Mouse (Mus musculus) kidney, postnatal 0 days (tissue): Measurements from ENCODE around the gene Yars. TPM values are rescaled to one million over a fixed set of nuclear protein-coding genes. Genes with fewer than 3 reads are reported as not detected.

ENCODE experiments used
- ATAC-seq: fragments of 200-750 bp; cut with Nextera tagmentation; replicated peaks from 2 replicates; pipeline ENCODE4 v1.8.0; 2017; ENCODE audit warnings: low read depth, moderate number of reproducible peaks, moderate TSS enrichment, moderate library complexity; ENCODE audit not compliant: low FRiP score
- DNase-seq: peaks from one replicate; pipeline ENCODE4 v3.0.0-alpha.2; 2016; ENCODE audit warnings: low spot score
- H3K27ac ChIP-seq: fragments of 300-500 bp; sonication (generic); 2 replicates; pipeline ENCODE4 v1.5.1; 2014; ENCODE audit warnings: mild to moderate bottlenecking
- H3K27me3 ChIP-seq: fragments of 300-500 bp; sonication (generic); 2 replicates; pipeline ENCODE4 v1.6.1; 2014; ENCODE audit warnings: low read length, mixed read lengths; ENCODE audit not compliant: insufficient read depth
- H3K36me3 ChIP-seq: fragments of 300-500 bp; sonication (generic); 2 replicates; pipeline ENCODE4 v1.6.1; 2014; ENCODE audit warnings: low read length, mixed read lengths; ENCODE audit not compliant: insufficient read depth
- H3K4me1 ChIP-seq: fragments of 300-500 bp; sonication (generic); replicated peaks from 2 replicates; pipeline ENCODE4 v1.6.1; 2014; ENCODE audit warnings: antibody characterized with exemption, low read length, mixed read lengths; ENCODE audit not compliant: insufficient read depth
- H3K4me2 ChIP-seq: fragments of 300-500 bp; sonication (generic); 2 replicates; pipeline ENCODE4 v1.6.1; 2014; ENCODE audit warnings: mild to moderate bottlenecking, low read length, moderate library complexity, mixed read lengths
- H3K4me3 ChIP-seq: fragments of 300-500 bp; sonication (generic); replicated peaks from 2 replicates; pipeline ENCODE4 v1.5.1; 2014; ENCODE audit warnings: low read depth, low read length
- H3K9ac ChIP-seq: fragments of 300-500 bp; sonication (generic); 2 replicates; pipeline ENCODE4 v1.6.1; 2014; ENCODE audit warnings: low read depth, low read length
- H3K9me3 ChIP-seq: fragments of 300-500 bp; sonication (generic); replicated peaks from 2 replicates; pipeline ENCODE4 v1.6.1; 2016; ENCODE audit warnings: low read length, inconsistent platforms, mixed read lengths
- CTCF ChIP-seq: IDR thresholded peaks from 2 replicates; pipeline ENCODE4 v1.5.1; 2016; ENCODE audit warnings: antibody characterized with exemption, low read depth, mild to moderate bottlenecking, moderate library complexity
- WGBS: fragments of 180-500 bp; shearing (Covaris S2); extraction: QIAGEN DNeasy Blood & Tissue Kit; methylation state at CpG from one replicate; pipeline ENCODE4 v1.1.7; 2014; 5-methylcytosine and 5-hydroxymethylcytosine counted together
- polyA plus RNA-seq: library from polyadenylated mRNA; unstranded; fragments of >200 nt; fragmentation: Nextera tagmentation; extraction: Ambion mirVana; gene quantifications from 2 replicates; pipeline ENCODE4 v1.2.1, GENCODE M21; 2015

Yars gene
- polyA plus RNA-seq, 1 experiment from 2014 or later, result 48.9 TPM

DNA sequence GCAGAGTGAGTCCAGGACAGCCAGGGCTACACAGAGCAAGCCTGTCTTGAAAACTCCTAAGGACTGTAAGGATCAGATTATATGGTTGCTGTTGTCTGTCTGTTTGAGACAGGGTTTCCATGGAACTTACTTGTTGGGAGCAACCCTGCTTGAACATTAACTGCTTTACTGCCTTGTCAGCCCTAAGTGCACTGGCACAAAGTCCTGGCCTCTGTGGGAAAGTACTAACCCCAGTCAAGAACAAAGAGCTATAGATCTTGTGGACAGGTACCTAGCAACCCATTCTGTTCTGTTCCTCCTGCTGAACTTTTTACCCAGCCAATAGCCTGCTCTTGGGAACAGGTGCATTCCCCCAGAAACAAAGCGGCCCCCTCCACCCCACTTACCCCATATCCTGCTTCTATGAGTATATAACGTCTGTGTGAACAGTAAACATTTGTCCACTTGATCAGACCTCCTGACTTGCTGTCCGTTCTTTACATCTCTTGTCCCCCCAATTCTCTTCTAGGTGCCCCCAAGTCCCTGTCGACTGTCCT, 38.2 kb upstream of the Yars start:
- Histone ChIP-seq H3K4me2 (no peak overlapping the region), H3K4me1 (no peaks in the 10 kb centered on the region), H3K9me3 (no peaks in the 10 kb centered on the region), H3K27me3 (no peaks in the 10 kb centered on the region), H3K4me3 (no peak overlapping the region), H3K36me3 (peaks cover 33% of the 10 kb centered on the region), H3K27ac (peak overlapping the region; percentile 64; the same call in 1 of the 2 replicates), H3K9ac (no peak overlapping the region)
- DNase-seq, result no peak
- TF ChIP-seq CTCF, result no peak
- peak; percentile 49; the same call in 1 of the 2 replicates for ATAC-seq
- WGBS, result 79% methylated on average over 4 of the region's 4 CpGs

GRCm38 (mm10) chr4:129157541-129157940, 32.0 kb upstream of the Yars start:
- TF ChIP-seq CTCF, result no peak
- 86% methylated on average over 5 of the region's 5 CpGs for WGBS
- Histone ChIP-seq H3K4me1 (no peaks in the 10 kb centered on the region), H3K27ac (peak overlapping the region; percentile 42; the same call in 1 of the 2 replicates), H3K4me3 (no peak overlapping the region), H3K36me3 (peaks cover 20% of the 10 kb centered on the region), H3K9me3 (no peaks in the 10 kb centered on the region), H3K9ac (no peak overlapping the region), H3K27me3 (no peaks in the 10 kb centered on the region), H3K4me2 (no peak overlapping the region)
- DNase-seq (no peak), ATAC-seq (no peak)

GRCm38 (mm10) chr4:129158549-129158948, 31.0 kb upstream of the Yars start:
- no peak overlapping the region for H3K9ac ChIP-seq
- no peaks in the 10 kb centered on the region for H3K9me3 ChIP-seq
- H3K36me3 ChIP-seq, result peaks cover 24% of the 10 kb centered on the region
- no peaks in the 10 kb centered on the region for H3K27me3 ChIP-seq
- H3K4me1 ChIP-seq, result no peaks in the 10 kb centered on the region
- no peak for ATAC-seq
- WGBS, result 63% methylated on average over 3 of the region's 3 CpGs
- no peak for DNase-seq
- no peak overlapping the region for H3K4me3 ChIP-seq
- H3K4me2 ChIP-seq, result no peak overlapping the region
- no peak for TF ChIP-seq CTCF
- H3K27ac ChIP-seq, result no peak overlapping the region

- 93% methylated on average over 1 of the region's 1 CpGs for WGBS
- H3K27ac ChIP-seq, result no peak overlapping the region
- H3K4me3 ChIP-seq, result no peak overlapping the region
- TF ChIP-seq CTCF, result no peak
- peaks cover 24% of the 10 kb centered on the region for H3K36me3 ChIP-seq
- no peak for DNase-seq
- H3K9ac ChIP-seq, result no peak overlapping the region
- no peaks in the 10 kb centered on the region for H3K4me1 ChIP-seq
- no peak overlapping the region for H3K4me2 ChIP-seq
- H3K9me3 ChIP-seq, result no peaks in the 10 kb centered on the region
- H3K27me3 ChIP-seq, result no peaks in the 10 kb centered on the region
- ATAC-seq, result no peak
These were observed 28.5 kb upstream of the Yars start for GRCm38 (mm10) chr4:129161076-129161475.

DNA sequence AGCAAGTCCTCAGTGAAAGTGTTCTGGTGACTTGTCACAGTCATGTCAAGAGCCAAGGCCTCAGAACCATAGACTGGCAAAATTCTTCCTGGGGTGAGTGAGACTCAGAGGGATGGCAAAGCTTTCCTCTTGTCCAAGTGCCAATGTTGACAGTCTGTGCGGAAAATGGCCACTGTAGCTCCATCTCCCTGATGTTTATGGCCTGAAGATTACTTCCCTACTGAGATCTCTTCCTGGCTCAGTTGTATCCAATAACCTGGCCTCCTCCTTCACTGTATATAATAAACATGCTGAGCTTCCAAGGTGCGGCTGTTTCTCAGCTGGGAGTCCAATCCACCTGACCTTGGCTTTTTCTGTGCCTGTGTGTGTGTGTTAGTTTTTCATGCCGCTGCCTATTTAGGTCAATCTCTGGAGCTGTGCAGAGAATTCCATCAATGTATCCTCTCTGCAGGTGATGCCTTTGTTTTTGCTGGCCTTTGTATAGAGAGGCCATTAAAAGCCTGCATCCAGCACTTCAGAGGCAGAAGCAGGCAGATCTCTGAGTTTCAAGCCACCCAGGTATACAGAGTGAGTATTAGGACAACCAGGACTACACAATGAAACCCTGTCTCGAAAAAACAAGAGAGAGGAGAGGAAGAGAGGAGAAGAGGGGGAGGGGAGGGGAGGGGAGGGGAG, 27.8 kb upstream of the Yars start:
- Histone ChIP-seq H3K4me2 (no peak overlapping the region), H3K9me3 (no peaks in the 10 kb centered on the region), H3K27me3 (no peaks in the 10 kb centered on the region), H3K36me3 (peaks cover 24% of the 10 kb centered on the region), H3K9ac (no peak overlapping the region), H3K4me1 (no peaks in the 10 kb centered on the region), H3K4me3 (no peak overlapping the region), H3K27ac (no peak overlapping the region)
- ATAC-seq, result no peak
- no peak for TF ChIP-seq CTCF
- WGBS, result 87% methylated on average over 4 of the region's 4 CpGs
- DNase-seq, result no peak

GRCm38 (mm10) chr4:129172529-129172928, 17.0 kb upstream of the Yars start:
- no peaks in the 10 kb centered on the region for H3K9me3 ChIP-seq
- peak; percentile 41; the same call in 1 of the 2 replicates for TF ChIP-seq CTCF
- peaks cover 35% of the 10 kb centered on the region; the same call in 1 of the 2 replicates for H3K36me3 ChIP-seq
- H3K4me2 ChIP-seq, result no peak overlapping the region
- no peak overlapping the region for H3K4me3 ChIP-seq
- no peak for ATAC-seq
- no peaks in the 10 kb centered on the region for H3K27me3 ChIP-seq
- DNase-seq, result no peak
- H3K9ac ChIP-seq, result no peak overlapping the region
- no peaks in the 10 kb centered on the region for H3K4me1 ChIP-seq
- WGBS, result 68% methylated on average over 1 of the region's 1 CpGs
- no peak overlapping the region for H3K27ac ChIP-seq
